In genomic region chr6:28916630-28917029, GRCm38 (mm10) we compare ENCODE assay signal across 17 mouse cellular contexts.
DNase-seq lines count a peak whose midpoint lies in the region; ATAC-seq and TF ChIP-seq lines count a peak whose summit lies in the region.
"Had no signal": no experiment of that assay in that cellular context is flagged by ENCODE, and none has a peak within 500 bp of the region (broad histone marks: within the 10 kb centered on the region; RNA-seq: fewer than 3 reads in every experiment).

No protein-coding gene starts in this region.

- no peaks in the 10 kb centered on the region for H3K36me3 ChIP-seq in lung, embryonic 14.5 days (ENCODE audit: insufficient read depth)
- no peaks in the 10 kb centered on the region for H3K36me3 ChIP-seq in embryonic facial prominence, embryonic 10.5 days (replicated peaks)
- H3K36me3 ChIP-seq: hindbrain, embryonic 12.5 days had no signal

- no peak for TF ChIP-seq CTCF in lung, embryonic 14.5 days (IDR thresholded peaks at IDR 0.05; ENCODE audit: low read depth)
- no peak for TF ChIP-seq CTCF in lung, adult 2 months (IDR thresholded peaks at IDR 0.05; ENCODE audit: insufficient read depth, low read length)

- no peak overlapping the region for H3K4me2 ChIP-seq in lung, embryonic 14.5 days
- H3K4me2 ChIP-seq: heart, embryonic 11.5 days; hindbrain, embryonic 12.5 days had no signal

- 38% methylated on average over 8 of the region's 8 CpGs for WGBS in lung, embryonic 14.5 days
- WGBS in lung, adult 2 months = 32% methylated on average over 8 of the region's 8 CpGs
- 54% methylated on average over 8 of the region's 8 CpGs for WGBS in embryonic facial prominence, embryonic 10.5 days

- peak; percentile 56; the same call in 1 of the 2 replicates for ATAC-seq in lung, embryonic 14.5 days (ENCODE audit: insufficient read depth)

- H3K9ac ChIP-seq in lung, embryonic 14.5 days = no peak overlapping the region
- H3K9ac ChIP-seq: hindbrain, embryonic 12.5 days had no signal

- no peaks in the 10 kb centered on the region for H3K4me1 ChIP-seq in lung, embryonic 14.5 days (ENCODE audit: insufficient read depth)
- no peaks in the 10 kb centered on the region for H3K4me1 ChIP-seq in lung, adult 2 months (ENCODE audit: control insufficient read depth, insufficient read depth, low read length)
- peaks cover 23% of the 10 kb centered on the region for H3K4me1 ChIP-seq in embryonic facial prominence, embryonic 10.5 days

- H3K4me3 ChIP-seq in lung, embryonic 14.5 days (ENCODE audit: low read depth, low read length) = no peak overlapping the region
- no peak overlapping the region for H3K4me3 ChIP-seq in lung, adult 2 months (replicated peaks; ENCODE audit: extremely low read depth, low read depth, low read length)
- no peak overlapping the region for H3K4me3 ChIP-seq in embryonic facial prominence, embryonic 10.5 days
- H3K4me3 ChIP-seq: hindbrain, embryonic 12.5 days; left cerebral cortex, adult 2 months had no signal

- no peak overlapping the region; the same call in 1 of the 2 replicates for H3K27ac ChIP-seq in lung, embryonic 14.5 days (ENCODE audit: low read depth)
- H3K27ac ChIP-seq in embryonic facial prominence, embryonic 10.5 days (replicated peaks) = peak overlapping the region; percentile 54; the same call in 1 of the 2 replicates
- H3K27ac ChIP-seq: hindbrain, embryonic 12.5 days; left cerebral cortex, adult 2 months; macrophage had no signal

- no peak for TF ChIP-seq POLR2A in lung, adult 2 months (IDR thresholded peaks at IDR 0.05; ENCODE audit: borderline replicate concordance, extremely low read depth, low read depth, low read length)

- H3K27me3 ChIP-seq in lung, embryonic 14.5 days (ENCODE audit: insufficient read depth, low read length) = no peaks in the 10 kb centered on the region
- no peaks in the 10 kb centered on the region for H3K27me3 ChIP-seq in embryonic facial prominence, embryonic 10.5 days (replicated peaks; ENCODE audit: low read depth, poor library complexity, severe bottlenecking)
- H3K27me3 ChIP-seq: hindbrain, embryonic 12.5 days had no signal

- no peaks in the 10 kb centered on the region for H3K9me3 ChIP-seq in lung, embryonic 14.5 days (ENCODE audit: low read depth, low read length)
- H3K9me3 ChIP-seq in embryonic facial prominence, embryonic 10.5 days = peaks cover 7% of the 10 kb centered on the region; the same call in 1 of the 2 replicates
- H3K9me3 ChIP-seq: hindbrain, embryonic 12.5 days had no signal

- DNase-seq in adrenal gland, adult 2 months = peak; percentile 51
- DNase-seq in adrenal gland, postnatal 4 days (ENCODE audit: low spot score in 2 of 2) = no peak
- peak; percentile 59 for DNase-seq in lung, embryonic 14.5 days
- DNase-seq in lung, adult 2 months = no peak
- DNase-seq in embryonic facial prominence, embryonic 10.5 days (ENCODE audit: low spot score) = no peak
- peak; percentile 13 to 60 for DNase-seq in lung, postnatal 4 days
- DNase-seq in urinary bladder, postnatal 10 days (ENCODE audit: low spot score) = no peak
- no peak for DNase-seq in thymus, postnatal 10 days (ENCODE audit: low spot score in 2 of 2)
- DNase-seq: cerebellum, adult 11 months; gastrocnemius, postnatal 25 days; kidney, adult 9 months; right cerebral cortex, postnatal 25 days; thymus, postnatal 36 days had no signal

Comparison
In these comparisons a context has a peak if more than half of its experiments do, and no peak if none do; other contexts are left out.
1. DNase-seq: peak in adrenal gland, adult 2 months (single experiment), lung, embryonic 14.5 days (single experiment) and lung, postnatal 4 days (2 of 2); none in adrenal gland, postnatal 4 days (0 of 2), lung, adult 2 months (single experiment), embryonic facial prominence, embryonic 10.5 days (single experiment), urinary bladder, postnatal 10 days (single experiment) and thymus, postnatal 10 days (0 of 2).